Mouse (Mus musculus): ENCODE measurements around the gene Lefty2. TPM values are rescaled to one million over a fixed set of nuclear protein-coding genes. Genes with fewer than 3 reads are reported as not detected.

Gene Lefty2
- polyA plus RNA-seq, 1 experiment from 2014 or later: 0.67 TPM

- peak overlapping the region; percentile 55 for H3K4me2 ChIP-seq (replicated peaks)
- ATAC-seq (ENCODE audit: insufficient number of reproducible peaks, insufficient read depth, low FRiP score, low TSS enrichment): no peak
- 37% methylated on average over 10 of the region's 10 CpGs for WGBS
- peak overlapping the region; percentile 67 for H3K27ac ChIP-seq
- H3K4me3 ChIP-seq: peak overlapping the region; percentile 89
- peak overlapping the region; percentile 96 for H3K9ac ChIP-seq
- H3K36me3 ChIP-seq: peaks cover 28% of the 10 kb centered on the region
- H3K9me3 ChIP-seq: no peaks in the 10 kb centered on the region
- H3K4me1 ChIP-seq: peaks cover 18% of the 10 kb centered on the region
- 0 out of 2 replicates have a peak, but pooled peaks cover 3% of the 10 kb centered on the region for H3K27me3 ChIP-seq
Observed at GRCm38 (mm10) chr1:180903666-180904038, 10.7 kb downstream of the Lefty2 start.

GRCm38 (mm10) chr1:180904039-180904814 is 11.3 kb downstream of the Lefty2 start, which contains the start of gene Pycr2:
TSS of gene Pycr2 (plus strand) at chr1:180904293.
- under 1% methylated on average over 52 of the region's 52 CpGs for WGBS
- ATAC-seq (ENCODE audit: insufficient number of reproducible peaks, insufficient read depth, low FRiP score, low TSS enrichment): peak; percentile 98

GRCm38 (mm10) chr1:180904815-180905080 is 11.8 kb downstream of the Lefty2 start:
- no peak for ATAC-seq (ENCODE audit: insufficient number of reproducible peaks, insufficient read depth, low FRiP score, low TSS enrichment)

More at GRCm38 (mm10) chr1:180904039-180904814, 11.3 kb downstream of the Lefty2 start, which contains the start of gene Pycr2:
- Histone ChIP-seq H3K4me3 (peak within 1 kb of the TSS; percentile 89), H3K9ac (peak within 1 kb of the TSS; percentile 96), H3K27ac (peak within 1 kb of the TSS; percentile 86), H3K4me2 (replicated peaks) (peak within 1 kb of the TSS; percentile 79), H3K27me3 (no peaks in the 10 kb centered on the region), H3K9me3 (no peaks in the 10 kb centered on the region), H3K36me3 (peaks cover 33% of the 10 kb centered on the region), H3K4me1 (peaks cover 18% of the 10 kb centered on the region)

GRCm38 (mm10) chr1:180905307-180905706 is 12.4 kb downstream of the Lefty2 start:
- ATAC-seq (ENCODE audit: insufficient number of reproducible peaks, insufficient read depth, low FRiP score, low TSS enrichment): no peak
- H3K27me3 ChIP-seq: no peaks in the 10 kb centered on the region
- peak overlapping the region; percentile 89 for H3K4me3 ChIP-seq
- H3K9me3 ChIP-seq: no peaks in the 10 kb centered on the region
- WGBS: 67% methylated on average over 6 of the region's 6 CpGs
- peaks cover 18% of the 10 kb centered on the region for H3K4me1 ChIP-seq
- H3K36me3 ChIP-seq: peaks cover 33% of the 10 kb centered on the region
- peak overlapping the region; percentile 96 for H3K9ac ChIP-seq
- no peak overlapping the region for H3K27ac ChIP-seq
- peak overlapping the region; percentile 79 for H3K4me2 ChIP-seq (replicated peaks)

More at GRCm38 (mm10) chr1:180904815-180905080, 11.8 kb downstream of the Lefty2 start:
- peak overlapping the region; percentile 89 for H3K4me3 ChIP-seq
- peaks cover 18% of the 10 kb centered on the region for H3K4me1 ChIP-seq
- H3K36me3 ChIP-seq: peaks cover 33% of the 10 kb centered on the region
- peak overlapping the region; percentile 79 for H3K4me2 ChIP-seq (replicated peaks)
- 7% methylated on average over 5 of the region's 5 CpGs for WGBS
- no peaks in the 10 kb centered on the region for H3K9me3 ChIP-seq
- H3K27ac ChIP-seq: peak overlapping the region; percentile 86
- H3K9ac ChIP-seq: peak overlapping the region; percentile 96
- H3K27me3 ChIP-seq: no peaks in the 10 kb centered on the region

DNA sequence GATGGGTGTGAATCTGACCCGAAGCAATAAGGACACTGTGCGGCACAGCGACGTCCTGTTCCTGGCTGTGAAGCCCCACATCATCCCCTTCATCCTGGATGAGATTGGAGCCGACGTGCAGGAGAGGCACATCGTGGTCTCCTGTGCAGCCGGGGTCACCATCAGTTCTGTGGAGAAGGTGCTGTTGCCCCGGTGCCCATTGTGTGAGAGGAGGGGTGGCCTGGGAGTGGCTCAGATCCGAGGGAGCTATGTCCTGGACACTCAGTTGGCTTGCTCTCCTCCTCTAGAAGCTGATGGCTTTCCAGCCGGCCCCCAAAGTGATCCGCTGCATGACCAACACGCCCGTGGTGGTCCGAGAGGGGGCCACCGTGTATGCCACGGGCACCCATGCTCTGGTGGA is 13.0 kb downstream of the Lefty2 start:
- Histone ChIP-seq H3K27ac (no peak overlapping the region), H3K27me3 (no peaks in the 10 kb centered on the region), H3K36me3 (peaks cover 33% of the 10 kb centered on the region), H3K4me2 (replicated peaks) (peak overlapping the region; percentile 79), H3K9me3 (no peaks in the 10 kb centered on the region), H3K4me1 (peaks cover 18% of the 10 kb centered on the region), H3K4me3 (no peak overlapping the region; the same call in 1 of the 2 replicates), H3K9ac (peak overlapping the region; percentile 96; the same call in 1 of the 2 replicates)
- WGBS: 92% methylated on average over 17 of the region's 17 CpGs
- ATAC-seq (ENCODE audit: insufficient number of reproducible peaks, insufficient read depth, low FRiP score, low TSS enrichment): no peak

GRCm38 (mm10) chr1:180906461-180907147 is 13.7 kb downstream of the Lefty2 start:
- Histone ChIP-seq H3K9me3 (no peaks in the 10 kb centered on the region), H3K4me2 (replicated peaks) (no peak overlapping the region; the same call in 1 of the 2 replicates), H3K9ac (no peak overlapping the region), H3K36me3 (peaks cover 33% of the 10 kb centered on the region), H3K27me3 (no peaks in the 10 kb centered on the region), H3K27ac (no peak overlapping the region), H3K4me1 (peaks cover 22% of the 10 kb centered on the region), H3K4me3 (no peak overlapping the region)
- no peak for ATAC-seq (ENCODE audit: insufficient number of reproducible peaks, insufficient read depth, low FRiP score, low TSS enrichment)
- WGBS: 92% methylated on average over 24 of the region's 24 CpGs

- Histone ChIP-seq H3K4me2 (replicated peaks) (peak overlapping the region; percentile 19; the same call in 1 of the 2 replicates), H3K9me3 (no peaks in the 10 kb centered on the region), H3K4me3 (no peak overlapping the region), H3K27me3 (no peaks in the 10 kb centered on the region), H3K36me3 (peaks cover 30% of the 10 kb centered on the region), H3K9ac (no peak overlapping the region), H3K27ac (no peak overlapping the region), H3K4me1 (peaks cover 25% of the 10 kb centered on the region)
- ATAC-seq (ENCODE audit: insufficient number of reproducible peaks, insufficient read depth, low FRiP score, low TSS enrichment): no peak
- WGBS: 41% methylated on average over 8 of the region's 8 CpGs
Observed at GRCm38 (mm10) chr1:180911138-180911537, 18.2 kb downstream of the Lefty2 start.

DNA sequence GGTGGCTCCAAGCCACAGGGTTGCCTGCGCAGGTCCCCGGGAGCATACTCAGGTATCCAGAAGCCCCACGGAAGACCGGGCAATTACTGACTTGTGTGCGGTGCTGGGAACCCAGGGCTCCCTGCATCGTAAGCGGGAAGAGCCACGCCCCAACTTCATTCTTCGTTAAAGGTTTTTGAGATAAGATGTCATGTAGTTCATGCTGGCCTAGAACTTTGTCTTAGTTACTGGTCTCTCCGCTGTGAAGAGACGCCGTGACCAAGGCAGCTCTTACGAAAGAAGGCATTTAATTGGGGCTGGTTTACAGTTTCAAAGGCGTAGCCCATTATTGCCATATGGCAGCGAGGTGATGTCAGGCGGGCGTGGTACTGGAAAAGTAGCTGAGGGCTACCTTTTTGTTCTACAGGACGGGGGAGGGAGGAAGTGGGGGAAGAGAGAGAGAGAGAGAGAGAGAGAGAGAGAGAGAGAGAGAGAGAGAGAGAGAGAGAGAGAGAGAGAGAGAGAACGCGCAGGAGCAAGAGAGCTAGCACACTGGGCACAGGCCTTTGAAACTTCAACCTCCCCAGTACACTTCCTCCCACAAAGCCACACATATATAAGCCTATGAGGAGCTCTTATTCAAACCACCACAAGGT is 18.9 kb downstream of the Lefty2 start:
- peak overlapping the region; percentile 19; the same call in 1 of the 2 replicates for H3K4me2 ChIP-seq (replicated peaks)
- H3K36me3 ChIP-seq: peaks cover 24% of the 10 kb centered on the region
- H3K27ac ChIP-seq: no peak overlapping the region
- no peak for ATAC-seq (ENCODE audit: insufficient number of reproducible peaks, insufficient read depth, low FRiP score, low TSS enrichment)
- H3K4me1 ChIP-seq: peaks cover 23% of the 10 kb centered on the region
- no peak overlapping the region for H3K4me3 ChIP-seq
- no peaks in the 10 kb centered on the region for H3K9me3 ChIP-seq
- 46% methylated on average over 20 of the region's 20 CpGs for WGBS
- H3K9ac ChIP-seq: no peak overlapping the region
- H3K27me3 ChIP-seq: no peaks in the 10 kb centered on the region

- H3K4me2 ChIP-seq (replicated peaks): no peak overlapping the region
- peaks cover 23% of the 10 kb centered on the region for H3K4me1 ChIP-seq
- no peak overlapping the region for H3K9ac ChIP-seq
- H3K9me3 ChIP-seq: no peaks in the 10 kb centered on the region
- no peak overlapping the region for H3K4me3 ChIP-seq
- no peaks in the 10 kb centered on the region for H3K27me3 ChIP-seq
- ATAC-seq (ENCODE audit: insufficient number of reproducible peaks, insufficient read depth, low FRiP score, low TSS enrichment): no peak
- 83% methylated on average over 5 of the region's 5 CpGs for WGBS
- H3K36me3 ChIP-seq: peaks cover 14% of the 10 kb centered on the region
- H3K27ac ChIP-seq: 0 out of 2 replicates have a peak overlapping the region, but pooled peaks have one; percentile 60
Observed at GRCm38 (mm10) chr1:180912792-180913191, 19.9 kb downstream of the Lefty2 start.

DNA sequence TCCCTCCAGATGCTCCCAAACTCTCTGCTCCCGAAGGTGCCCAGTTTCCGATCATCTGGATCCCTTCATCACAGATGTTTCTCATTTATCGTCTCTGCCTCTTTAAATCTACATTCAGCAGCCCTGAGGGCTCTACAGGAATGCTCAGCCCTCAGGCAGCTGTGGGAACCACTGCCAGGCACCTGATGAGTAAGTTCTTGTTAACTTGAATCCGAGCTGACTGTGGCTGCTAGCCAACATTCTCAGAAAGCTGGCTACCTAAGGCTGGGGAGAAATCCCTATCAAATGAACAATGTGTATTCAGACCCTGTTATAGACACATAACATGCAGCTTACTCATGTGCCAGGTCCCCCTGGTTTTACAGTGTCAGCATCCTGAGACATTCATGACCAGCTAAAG is 20.9 kb downstream of the Lefty2 start:
- peak overlapping the region; percentile 60 for H3K27ac ChIP-seq
- peaks cover 4% of the 10 kb centered on the region for H3K36me3 ChIP-seq
- peak; percentile 48; the same call in 1 of the 2 replicates for ATAC-seq (ENCODE audit: insufficient number of reproducible peaks, insufficient read depth, low FRiP score, low TSS enrichment)
- H3K4me1 ChIP-seq: peaks cover 23% of the 10 kb centered on the region
- no peaks in the 10 kb centered on the region for H3K27me3 ChIP-seq
- no peak overlapping the region for H3K9ac ChIP-seq
- 26% methylated on average over 4 of the region's 4 CpGs for WGBS
- no peaks in the 10 kb centered on the region for H3K9me3 ChIP-seq
- no peak overlapping the region for H3K4me2 ChIP-seq (replicated peaks)
- no peak overlapping the region for H3K4me3 ChIP-seq

DNA sequence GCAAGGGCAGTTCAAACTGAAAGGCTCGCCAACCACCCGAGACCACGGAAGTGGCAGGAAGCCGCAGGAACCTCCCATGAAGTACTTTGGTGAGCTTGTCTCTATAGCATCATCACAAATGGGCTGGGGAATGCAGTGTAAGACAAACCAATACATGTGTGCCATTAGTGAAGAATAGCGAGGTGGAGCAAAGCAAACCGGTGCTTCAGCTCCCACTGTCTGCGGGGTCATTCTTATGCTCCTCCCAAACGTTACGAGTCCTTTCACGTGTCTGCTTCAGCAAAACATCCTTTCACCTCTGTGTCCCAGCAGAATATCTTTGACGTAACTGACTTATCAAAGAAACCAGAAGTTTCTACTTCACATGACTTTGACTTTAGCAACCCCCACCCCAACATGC is 23.5 kb downstream of the Lefty2 start:
- no peaks in the 10 kb centered on the region for H3K27me3 ChIP-seq
- H3K4me3 ChIP-seq: no peak overlapping the region
- no peaks in the 10 kb centered on the region for H3K36me3 ChIP-seq
- peaks cover 21% of the 10 kb centered on the region for H3K4me1 ChIP-seq
- no peaks in the 10 kb centered on the region for H3K9me3 ChIP-seq
- H3K4me2 ChIP-seq (replicated peaks): no peak overlapping the region
- 85% methylated on average over 11 of the region's 11 CpGs for WGBS
- no peak overlapping the region for H3K9ac ChIP-seq
- no peak overlapping the region for H3K27ac ChIP-seq
- no peak for ATAC-seq (ENCODE audit: insufficient number of reproducible peaks, insufficient read depth, low FRiP score, low TSS enrichment)

Measured in embryonic facial prominence, embryonic 12.5 days (tissue).